Mouse (Mus musculus) liver, embryonic 12.5 days (tissue): ENCODE measurements around the gene Dtnb. TPM values are rescaled to one million over a fixed set of nuclear protein-coding genes. Genes with fewer than 3 reads are reported as not detected.
A peak's percentile ranks its signal among the peaks of the same experiment; 100 is the strongest.

Experiments used
- ATAC-seq: fragments of 200-750 bp; cut with Nextera tagmentation; 2 replicates; pipeline ENCODE4 v1.8.0; 2017; ENCODE audit warnings: moderate number of reproducible peaks, mild to moderate bottlenecking, moderate library complexity
- H3K27ac ChIP-seq: fragments of 300-500 bp; sonication (generic); 2 replicates; pipeline ENCODE4 v1.5.1; 2016; ENCODE audit warnings: mild to moderate bottlenecking
- H3K27me3 ChIP-seq: fragments of 300-500 bp; sonication (generic); replicated peaks from 2 replicates; pipeline ENCODE4 v1.6.1; 2016; ENCODE audit warnings: mild to moderate bottlenecking, moderate library complexity
- H3K36me3 ChIP-seq: fragments of 300-500 bp; sonication (generic); 2 replicates; pipeline ENCODE4 v1.6.1; 2016; ENCODE audit warnings: mild to moderate bottlenecking, moderate library complexity
- H3K4me1 ChIP-seq: fragments of 300-500 bp; sonication (generic); 2 replicates; pipeline ENCODE4 v1.6.1; 2016
- H3K4me2 ChIP-seq: fragments of 300-500 bp; sonication (generic); 2 replicates; pipeline ENCODE4 v1.6.1; 2016; ENCODE audit warnings: mild to moderate bottlenecking, moderate library complexity
- H3K4me3 ChIP-seq: fragments of 300-500 bp; sonication (generic); 2 replicates; pipeline ENCODE4 v1.5.1; 2016; ENCODE audit warnings: mild to moderate bottlenecking, moderate library complexity
- H3K9ac ChIP-seq: fragments of 300-500 bp; sonication (generic); 2 replicates; pipeline ENCODE4 v1.6.1; 2016; ENCODE audit warnings: mild to moderate bottlenecking, moderate library complexity
- H3K9me3 ChIP-seq: fragments of 300-500 bp; sonication (generic); replicated peaks from 2 replicates; pipeline ENCODE4 v1.6.1; 2016; ENCODE audit warnings: mild to moderate bottlenecking, moderate library complexity
- WGBS: fragments of 180-500 bp; shearing (Covaris S2); methylation state at CpG from one replicate; pipeline ENCODE4 v1.1.7; 2016; ENCODE audit not compliant: insufficient replicate concordance; 5-methylcytosine and 5-hydroxymethylcytosine counted together
- polyA plus RNA-seq: library from polyadenylated mRNA; unstranded; fragments of >200 nt; fragmentation: Nextera tagmentation; extraction: Ambion mirVana; gene quantifications from 2 replicates; pipeline ENCODE4 v1.2.1, GENCODE M21; 2016

Gene Dtnb
- polyA plus RNA-seq, 1 experiment from 2014 or later: 22.6 TPM

DNA sequence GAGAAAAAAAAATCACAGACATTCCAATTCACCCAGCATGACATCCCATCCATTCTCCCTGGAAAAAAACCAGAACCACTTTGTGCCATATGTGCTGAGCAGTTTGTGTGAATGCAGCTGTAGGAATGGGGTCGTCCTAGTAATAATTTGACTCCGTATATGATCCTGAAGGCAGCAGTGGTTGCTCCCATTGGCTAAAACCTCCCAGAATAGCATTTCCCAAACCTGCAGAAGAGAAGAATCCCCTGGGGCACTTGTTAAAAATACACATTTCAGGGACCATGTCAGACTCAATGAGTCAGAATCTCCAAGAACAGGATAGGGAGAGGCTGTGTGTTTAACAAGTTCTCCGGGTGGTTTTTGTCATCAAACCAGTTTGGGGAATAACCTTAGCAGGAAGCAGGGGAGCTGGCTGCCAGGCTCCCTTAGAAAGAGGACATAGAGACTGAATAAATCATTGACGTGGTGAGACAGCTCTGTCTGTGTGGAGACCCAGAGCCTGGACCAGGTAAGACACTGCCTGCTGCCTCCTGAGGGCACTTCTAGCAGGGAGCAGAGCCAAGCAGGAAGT lies 147.1 kb downstream of the Dtnb start:
- Histone ChIP-seq H3K4me2 (no peak overlapping the region), H3K36me3 (no peaks in the 10 kb centered on the region), H3K4me3 (no peak overlapping the region), H3K27ac (no peak overlapping the region), H3K27me3 (no peaks in the 10 kb centered on the region), H3K4me1 (0 out of 2 replicates have a peak, but pooled peaks cover 3% of the 10 kb centered on the region), H3K9me3 (no peaks in the 10 kb centered on the region), H3K9ac (no peak overlapping the region)
- 74% methylated on average over 4 of the region's 4 CpGs for WGBS
- no peak for ATAC-seq

GRCm38 (mm10) chr12:3720527-3720926 lies 148.3 kb downstream of the Dtnb start:
- Histone ChIP-seq H3K36me3 (no peaks in the 10 kb centered on the region), H3K4me1 (peaks cover 12% of the 10 kb centered on the region; the same call in 1 of the 2 replicates), H3K9me3 (no peaks in the 10 kb centered on the region), H3K9ac (no peak overlapping the region), H3K4me3 (no peak overlapping the region), H3K27ac (no peak overlapping the region), H3K27me3 (no peaks in the 10 kb centered on the region), H3K4me2 (no peak overlapping the region)
- 87% methylated on average over 2 of the region's 2 CpGs for WGBS
- ATAC-seq: no peak

DNA sequence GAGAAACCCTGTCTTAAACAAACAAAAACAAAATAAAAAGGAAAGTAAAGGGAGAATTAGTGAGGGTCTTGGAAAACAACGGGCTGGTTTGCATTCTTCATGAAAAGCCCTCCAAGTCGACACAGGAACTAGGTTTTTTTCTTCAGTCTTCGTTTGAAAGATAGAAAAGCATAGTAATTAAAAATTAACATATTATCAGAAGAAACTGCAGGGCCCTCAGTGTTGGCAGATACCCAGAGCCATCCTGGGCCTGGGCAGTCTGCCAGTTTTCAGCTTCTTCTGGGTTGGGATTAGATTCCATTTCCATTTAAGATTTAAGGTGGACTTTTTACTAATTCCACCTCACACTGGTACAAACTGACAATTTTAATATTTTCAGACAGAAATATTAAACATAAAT lies 151.6 kb downstream of the Dtnb start:
- ATAC-seq: no peak
- Histone ChIP-seq H3K9ac (no peak overlapping the region), H3K27ac (no peak overlapping the region), H3K36me3 (no peaks in the 10 kb centered on the region), H3K9me3 (no peaks in the 10 kb centered on the region), H3K4me2 (no peak overlapping the region), H3K4me1 (peaks cover 12% of the 10 kb centered on the region; the same call in 1 of the 2 replicates), H3K27me3 (no peaks in the 10 kb centered on the region), H3K4me3 (no peak overlapping the region)
- 58% methylated on average over 3 of the region's 3 CpGs for WGBS

DNA sequence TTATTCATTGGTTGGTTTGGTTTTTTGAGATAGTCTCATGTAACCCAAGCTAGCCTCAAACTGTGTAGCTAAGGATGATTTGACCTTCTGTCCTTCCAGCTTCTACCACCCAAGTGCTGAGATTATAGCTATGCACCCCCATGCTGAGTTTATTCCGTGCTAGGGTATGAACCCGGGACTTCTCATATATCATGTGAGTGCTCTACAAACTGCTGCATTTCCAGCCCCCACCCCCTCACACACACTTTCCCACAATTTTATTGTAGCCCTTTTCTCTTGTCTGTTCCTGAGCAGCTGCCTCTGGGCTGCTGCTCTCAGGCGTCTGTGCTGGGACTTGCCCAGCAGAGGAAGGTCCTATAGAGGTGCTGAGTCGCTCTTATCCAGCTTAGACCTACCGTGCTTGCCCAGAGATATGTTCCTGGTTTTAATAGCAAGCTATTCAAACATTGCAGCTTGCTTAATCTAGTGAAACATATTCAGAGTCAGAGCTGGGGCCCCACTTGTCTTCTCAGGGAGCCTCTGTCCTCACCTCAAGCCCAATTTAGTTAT lies 152.7 kb downstream of the Dtnb start:
- Histone ChIP-seq H3K4me1 (peaks cover 12% of the 10 kb centered on the region; the same call in 1 of the 2 replicates), H3K27me3 (no peaks in the 10 kb centered on the region), H3K9ac (no peak overlapping the region), H3K27ac (no peak overlapping the region), H3K9me3 (no peaks in the 10 kb centered on the region), H3K4me3 (no peak overlapping the region), H3K36me3 (no peaks in the 10 kb centered on the region), H3K4me2 (no peak overlapping the region)
- 36% methylated on average over 5 of the region's 5 CpGs for WGBS
- ATAC-seq: peak; percentile 35; the same call in 1 of the 2 replicates

DNA sequence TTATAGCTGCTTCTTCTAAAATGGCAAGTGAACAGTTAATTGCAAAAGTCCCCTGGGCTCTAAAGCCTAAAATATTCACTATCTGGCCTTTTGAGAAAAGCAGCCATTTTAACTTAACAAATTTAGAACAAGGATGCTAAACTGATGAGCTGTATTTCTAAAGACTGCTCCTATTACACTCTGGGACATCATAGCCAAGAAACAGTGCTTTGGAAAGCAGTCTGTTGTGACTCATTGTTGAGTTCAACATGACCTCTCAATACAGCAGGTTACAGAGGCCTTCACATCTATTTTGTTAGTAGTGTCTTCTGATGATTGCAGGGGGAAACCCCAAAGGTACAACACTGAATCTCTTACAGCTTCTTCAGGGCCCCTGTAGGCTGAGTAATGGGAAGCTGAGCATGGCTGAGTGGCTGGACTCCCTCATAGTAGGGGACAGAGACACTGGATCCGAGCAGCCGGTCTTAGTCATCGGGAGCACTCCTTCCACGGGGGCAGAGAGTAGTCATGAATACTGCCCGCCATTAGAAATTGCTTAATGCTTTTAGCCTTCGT lies 157.4 kb downstream of the Dtnb start:
- no peak for ATAC-seq
- no peak overlapping the region for H3K4me3 ChIP-seq
- H3K36me3 ChIP-seq: no peaks in the 10 kb centered on the region
- no peak overlapping the region for H3K4me2 ChIP-seq
- no peak overlapping the region for H3K27ac ChIP-seq
- H3K27me3 ChIP-seq: no peaks in the 10 kb centered on the region
- H3K4me1 ChIP-seq: peaks cover 10% of the 10 kb centered on the region; the same call in 1 of the 2 replicates
- no peak overlapping the region for H3K9ac ChIP-seq
- 78% methylated on average over 6 of the region's 6 CpGs for WGBS
- no peaks in the 10 kb centered on the region for H3K9me3 ChIP-seq

- no peak for ATAC-seq
- no peaks in the 10 kb centered on the region for H3K36me3 ChIP-seq
- H3K4me1 ChIP-seq: 0 out of 2 replicates have a peak, but pooled peaks cover 7% of the 10 kb centered on the region
- H3K27ac ChIP-seq: no peak overlapping the region
- H3K27me3 ChIP-seq: no peaks in the 10 kb centered on the region
- whole genome bisulfite sequencing: 70% methylated on average over 11 of the region's 11 CpGs
- no peak overlapping the region for H3K4me2 ChIP-seq
- H3K9me3 ChIP-seq: no peaks in the 10 kb centered on the region
- no peak overlapping the region for H3K4me3 ChIP-seq
- no peak overlapping the region for H3K9ac ChIP-seq
These were observed 160.6 kb downstream of the Dtnb start for GRCm38 (mm10) chr12:3732623-3733265.

DNA sequence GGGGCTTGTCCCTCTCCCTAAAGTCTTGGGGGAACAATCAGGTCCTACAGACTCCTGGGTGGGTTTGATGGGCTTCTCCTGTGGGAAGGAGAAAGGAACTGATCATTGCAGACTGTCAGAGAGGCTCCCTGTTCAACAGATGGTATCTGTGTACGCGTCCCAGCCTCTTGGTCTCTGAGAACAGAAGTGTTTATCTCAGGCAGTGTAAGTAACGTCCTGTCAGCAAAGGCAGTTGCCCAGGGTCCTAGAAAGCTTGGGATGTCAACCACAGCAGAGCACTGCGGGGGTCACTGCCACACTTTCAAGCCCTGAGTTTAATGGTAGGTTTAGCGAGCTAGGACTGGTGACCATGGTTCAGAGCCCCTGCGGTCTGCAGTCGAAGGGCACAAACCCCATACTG lies 161.1 kb downstream of the Dtnb start:
- no peaks in the 10 kb centered on the region for H3K27me3 ChIP-seq
- H3K9me3 ChIP-seq: no peaks in the 10 kb centered on the region
- H3K36me3 ChIP-seq: no peaks in the 10 kb centered on the region
- no peak overlapping the region for H3K27ac ChIP-seq
- peaks cover 13% of the 10 kb centered on the region for H3K4me1 ChIP-seq
- H3K9ac ChIP-seq: no peak overlapping the region
- H3K4me3 ChIP-seq: no peak overlapping the region
- H3K4me2 ChIP-seq: no peak overlapping the region
- no peak for ATAC-seq
- 50% methylated on average over 7 of the region's 7 CpGs for WGBS

DNA sequence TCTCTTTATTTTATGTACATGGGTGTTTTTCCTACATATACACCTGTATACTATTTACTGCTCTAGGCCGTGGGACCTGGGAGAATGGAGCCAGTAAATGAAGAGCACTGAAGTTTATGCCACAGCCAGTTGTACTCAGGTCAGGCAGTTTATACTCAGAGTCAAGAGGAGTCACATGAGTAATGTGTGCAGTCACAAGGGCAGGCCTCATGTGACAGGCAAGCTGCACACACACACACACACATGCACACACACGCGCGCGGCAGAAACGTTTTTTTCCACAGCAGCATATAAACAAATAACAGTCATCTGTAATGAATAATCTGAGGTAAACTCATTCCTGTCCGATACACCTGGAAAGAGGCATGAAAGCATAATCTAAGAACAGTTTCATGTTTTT lies 164.8 kb downstream of the Dtnb start:
- 81% methylated on average over 7 of the region's 7 CpGs for WGBS
- ATAC-seq: no peak
- Histone ChIP-seq H3K27me3 (no peaks in the 10 kb centered on the region), H3K9ac (no peak overlapping the region), H3K36me3 (no peaks in the 10 kb centered on the region), H3K4me3 (no peak overlapping the region), H3K9me3 (no peaks in the 10 kb centered on the region), H3K4me1 (peaks cover 30% of the 10 kb centered on the region), H3K27ac (no peak overlapping the region), H3K4me2 (no peak overlapping the region)

GRCm38 (mm10) chr12:3738741-3739529 lies 166.8 kb downstream of the Dtnb start:
- peaks cover 24% of the 10 kb centered on the region for H3K4me1 ChIP-seq
- ATAC-seq: no peak
- no peaks in the 10 kb centered on the region for H3K27me3 ChIP-seq
- 13% methylated on average over 7 of the region's 7 CpGs for WGBS
- no peak overlapping the region for H3K9ac ChIP-seq
- H3K9me3 ChIP-seq: no peaks in the 10 kb centered on the region
- H3K27ac ChIP-seq: no peak overlapping the region
- H3K36me3 ChIP-seq: no peaks in the 10 kb centered on the region
- H3K4me3 ChIP-seq: no peak overlapping the region
- peak overlapping the region; percentile 8; the same call in 1 of the 2 replicates for H3K4me2 ChIP-seq

DNA sequence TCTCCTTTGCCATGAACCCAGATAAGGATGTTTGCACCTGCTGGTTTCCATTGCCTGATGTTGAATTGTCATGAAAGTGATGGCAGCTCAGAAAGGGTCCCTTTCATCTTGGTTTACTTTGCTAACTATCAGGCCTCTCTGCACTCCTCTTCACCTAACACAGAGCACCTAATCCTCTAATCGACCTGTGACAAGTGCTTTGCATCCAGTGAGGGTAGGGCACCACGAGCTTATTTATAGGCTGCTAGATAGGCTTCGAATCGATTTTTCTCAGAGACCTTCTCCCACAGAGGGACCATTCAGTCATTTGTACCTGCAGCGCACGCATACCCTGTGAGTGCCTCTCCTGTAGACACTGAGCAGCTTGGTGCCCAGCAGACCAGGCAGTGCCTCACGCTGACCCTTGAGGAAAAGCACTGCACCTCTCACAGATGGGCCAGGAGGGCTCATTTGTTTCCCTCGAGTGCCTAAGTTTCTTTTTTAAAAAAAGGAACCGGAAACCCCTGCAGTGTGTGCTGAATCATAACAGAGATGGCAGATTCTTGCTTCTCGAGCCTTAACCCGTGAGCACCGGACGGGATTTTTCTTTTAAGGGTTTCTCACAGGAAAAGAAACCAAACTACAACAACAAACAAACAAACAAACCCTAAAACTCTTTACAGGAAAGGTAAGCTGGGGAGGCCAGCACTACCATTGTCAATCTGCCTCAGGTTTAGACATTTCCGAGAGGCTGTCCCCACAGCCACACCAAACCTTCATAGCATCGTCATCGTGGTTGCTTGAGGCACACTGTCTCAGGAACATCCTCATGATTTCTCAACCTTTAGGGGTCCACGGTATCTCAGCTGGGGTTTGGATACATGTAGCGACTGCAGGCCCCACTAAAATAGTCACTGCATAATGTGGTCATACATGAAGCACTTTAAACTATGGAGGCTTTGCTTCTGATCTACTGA lies 167.8 kb downstream of the Dtnb start:
- WGBS: 51% methylated on average over 18 of the region's 18 CpGs
- no peak overlapping the region for H3K4me3 ChIP-seq
- H3K9me3 ChIP-seq: no peaks in the 10 kb centered on the region
- peak; percentile 40; the same call in 1 of the 2 replicates for ATAC-seq
- H3K4me2 ChIP-seq: no peak overlapping the region
- no peak overlapping the region for H3K27ac ChIP-seq
- peaks cover 24% of the 10 kb centered on the region for H3K4me1 ChIP-seq
- no peaks in the 10 kb centered on the region for H3K36me3 ChIP-seq
- no peaks in the 10 kb centered on the region for H3K27me3 ChIP-seq
- H3K9ac ChIP-seq: no peak overlapping the region

- H3K4me2 ChIP-seq: no peak overlapping the region
- 67% methylated on average over 3 of the region's 3 CpGs for WGBS
- H3K4me1 ChIP-seq: peaks cover 24% of the 10 kb centered on the region
- no peaks in the 10 kb centered on the region for H3K36me3 ChIP-seq
- H3K27ac ChIP-seq: no peak overlapping the region
- no peak overlapping the region for H3K4me3 ChIP-seq
- no peaks in the 10 kb centered on the region for H3K9me3 ChIP-seq
- ATAC-seq: no peak
- H3K9ac ChIP-seq: no peak overlapping the region
- no peaks in the 10 kb centered on the region for H3K27me3 ChIP-seq
These were observed 168.5 kb downstream of the Dtnb start for GRCm38 (mm10) chr12:3740705-3741081.
